Mouse (Mus musculus) limb, embryonic 13.5 days (tissue): ENCODE measurements around the gene Olfr577. TPM values are rescaled to one million over a fixed set of nuclear protein-coding genes. Genes with fewer than 3 reads are reported as not detected.

Experiments used
- ATAC-seq: fragments of 200-750 bp; cut with Nextera tagmentation; 2 replicates; pipeline ENCODE4 v1.8.0; 2017; ENCODE audit warnings: low read depth, moderate number of reproducible peaks, moderate TSS enrichment; ENCODE audit not compliant: low FRiP score
- H3K27ac ChIP-seq: fragments of 300-500 bp; sonication (generic); 2 replicates; pipeline ENCODE4 v1.5.1; 2015; ENCODE audit warnings: inconsistent platforms, mild to moderate bottlenecking, moderate library complexity
- H3K27me3 ChIP-seq: fragments of 300-500 bp; sonication (generic); 2 replicates; pipeline ENCODE4 v1.6.1; 2015; ENCODE audit warnings: mild to moderate bottlenecking, inconsistent platforms
- H3K36me3 ChIP-seq: fragments of 300-500 bp; sonication (generic); 2 replicates; pipeline ENCODE4 v1.6.1; 2015; ENCODE audit warnings: inconsistent platforms, mild to moderate bottlenecking, moderate library complexity
- H3K4me1 ChIP-seq: fragments of 300-500 bp; sonication (generic); 2 replicates; pipeline ENCODE4 v1.6.1; 2015; ENCODE audit warnings: inconsistent platforms
- H3K4me2 ChIP-seq: fragments of 300-500 bp; sonication (generic); replicated peaks from 2 replicates; pipeline ENCODE4 v1.6.1; 2015; ENCODE audit warnings: inconsistent platforms, mild to moderate bottlenecking, moderate library complexity
- H3K4me3 ChIP-seq: fragments of 300-500 bp; sonication (generic); 2 replicates; pipeline ENCODE4 v1.5.1; 2015; ENCODE audit warnings: moderate library complexity, mild to moderate bottlenecking, inconsistent platforms
- H3K9ac ChIP-seq: fragments of 300-500 bp; sonication (generic); 2 replicates; pipeline ENCODE4 v1.6.1; 2015; ENCODE audit warnings: mild to moderate bottlenecking, inconsistent platforms
- H3K9me3 ChIP-seq: fragments of 300-500 bp; sonication (generic); 2 replicates; pipeline ENCODE4 v1.6.1; 2016; ENCODE audit warnings: inconsistent platforms
- WGBS: fragments of 180-500 bp; shearing (Covaris S2); methylation state at CpG from one replicate; pipeline ENCODE4 v1.1.7; 2015; 5-methylcytosine and 5-hydroxymethylcytosine counted together
- polyA plus RNA-seq: library from polyadenylated mRNA; unstranded; fragments of >200 nt; fragmentation: Nextera tagmentation; extraction: Ambion mirVana; gene quantifications from 2 replicates; pipeline ENCODE4 v1.2.1, GENCODE M21; 2015

The Olfr577 gene
- not detected in 2 replicates for polyA plus RNA-seq

DNA sequence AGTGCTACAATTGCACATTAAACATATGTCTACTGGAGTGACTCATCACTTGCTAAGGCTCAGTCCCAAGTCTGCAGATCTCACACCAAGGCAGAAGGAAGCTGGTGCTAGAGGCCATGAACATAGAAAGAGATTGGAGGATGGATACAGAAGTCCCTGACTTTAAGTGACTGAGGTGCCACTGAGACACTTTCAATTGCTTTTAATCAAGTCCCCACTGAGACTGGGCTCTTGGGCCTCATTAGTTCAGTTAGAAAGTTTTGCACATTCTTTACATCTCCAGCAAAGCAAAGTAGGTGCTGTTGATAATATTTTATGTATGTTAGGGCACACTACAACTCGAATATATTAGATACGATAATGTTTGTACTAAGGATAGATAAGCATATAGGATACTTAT lies at the start of gene Olfr577:
Olfr577 (minus strand) TSS at position 101 of the 400 bp plus-strand sequence.
- ATAC-seq, result no peak
- Histone ChIP-seq H3K9ac (no peak within 1 kb of the TSS), H3K27ac (no peak within 1 kb of the TSS), H3K4me3 (no peak within 1 kb of the TSS), H3K4me2 (no peak within 1 kb of the TSS), H3K4me1 (no peaks in the 10 kb centered on the region), H3K36me3 (no peaks in the 10 kb centered on the region), H3K9me3 (0 out of 2 replicates have a peak, but pooled peaks cover 3% of the 10 kb centered on the region), H3K27me3 (no peaks in the 10 kb centered on the region)
- 79% methylated on average over 2 of the region's 2 CpGs for WGBS

GRCm38 (mm10) chr7:102989224-102989623 lies 13.5 kb upstream of the Olfr577 start, which contains the start of gene Olfr578:
TSS of gene Olfr578 (minus strand) at chr7:102989324.
- no peaks in the 10 kb centered on the region for H3K4me1 ChIP-seq
- H3K4me3 ChIP-seq, result no peak within 1 kb of the TSS
- WGBS, result 76% methylated on average over 3 of the region's 3 CpGs
- no peak within 1 kb of the TSS for H3K9ac ChIP-seq
- H3K27me3 ChIP-seq, result no peaks in the 10 kb centered on the region
- H3K4me2 ChIP-seq, result no peak within 1 kb of the TSS
- no peak within 1 kb of the TSS for H3K27ac ChIP-seq
- no peak for ATAC-seq
- no peaks in the 10 kb centered on the region for H3K9me3 ChIP-seq
- no peaks in the 10 kb centered on the region for H3K36me3 ChIP-seq

DNA sequence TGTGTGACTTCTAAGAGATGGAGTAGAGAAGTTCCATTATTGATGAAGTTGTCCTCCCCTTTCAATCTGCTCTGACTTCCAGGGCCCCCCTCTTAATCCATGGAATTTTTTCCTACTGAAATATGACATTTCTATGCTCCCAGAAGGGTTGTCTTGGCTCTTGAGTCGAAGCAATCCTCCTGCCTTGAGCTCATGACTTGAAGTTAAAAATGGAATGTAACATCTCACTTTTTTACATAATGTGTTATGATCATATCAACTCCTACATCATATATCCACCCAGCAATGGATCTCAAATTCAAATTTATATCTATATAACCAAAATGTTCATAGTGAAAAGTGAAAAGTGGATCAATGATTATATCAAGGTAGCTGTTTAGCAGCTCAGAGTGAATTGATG lies 1.3 kb downstream of the Olfr577 start:
- WGBS, result 42% methylated on average over 1 of the region's 1 CpGs
- H3K9me3 ChIP-seq, result 0 out of 2 replicates have a peak, but pooled peaks cover 3% of the 10 kb centered on the region
- ATAC-seq, result no peak
- H3K4me1 ChIP-seq, result no peaks in the 10 kb centered on the region
- no peak overlapping the region for H3K4me3 ChIP-seq
- H3K4me2 ChIP-seq, result no peak overlapping the region
- no peak overlapping the region for H3K9ac ChIP-seq
- H3K36me3 ChIP-seq, result no peaks in the 10 kb centered on the region
- no peaks in the 10 kb centered on the region for H3K27me3 ChIP-seq
- H3K27ac ChIP-seq, result no peak overlapping the region

DNA sequence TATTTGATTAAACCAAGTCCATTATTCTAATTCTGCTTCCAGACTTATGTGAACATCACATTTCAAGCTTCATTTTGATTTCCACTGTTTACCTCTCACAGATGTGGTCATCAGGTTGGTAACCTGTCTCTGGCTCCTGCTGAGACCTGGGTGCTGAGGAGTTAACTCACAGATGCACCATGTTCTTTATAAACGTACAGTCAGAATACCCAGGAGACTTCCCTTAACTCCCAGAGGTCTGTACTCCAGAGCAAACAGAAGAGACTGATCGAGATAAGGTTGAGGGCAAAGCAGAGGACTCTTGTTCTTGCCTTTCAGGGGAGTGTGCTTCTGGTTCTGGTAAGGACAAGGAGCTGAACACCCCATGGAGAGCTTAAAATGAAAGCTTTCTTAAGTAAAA lies 13.4 kb downstream of the Olfr577 start, which contains the start of gene Olfr576:
Olfr576 (plus strand) TSS at position 301 of the 400 bp plus-strand sequence.
- Histone ChIP-seq H3K4me3 (no peak within 1 kb of the TSS), H3K36me3 (no peaks in the 10 kb centered on the region), H3K9ac (no peak within 1 kb of the TSS), H3K4me2 (no peak within 1 kb of the TSS), H3K9me3 (no peaks in the 10 kb centered on the region), H3K4me1 (no peaks in the 10 kb centered on the region), H3K27ac (no peak within 1 kb of the TSS), H3K27me3 (no peaks in the 10 kb centered on the region)
- ATAC-seq, result no peak
- WGBS, result 55% methylated on average over 2 of the region's 2 CpGs

DNA sequence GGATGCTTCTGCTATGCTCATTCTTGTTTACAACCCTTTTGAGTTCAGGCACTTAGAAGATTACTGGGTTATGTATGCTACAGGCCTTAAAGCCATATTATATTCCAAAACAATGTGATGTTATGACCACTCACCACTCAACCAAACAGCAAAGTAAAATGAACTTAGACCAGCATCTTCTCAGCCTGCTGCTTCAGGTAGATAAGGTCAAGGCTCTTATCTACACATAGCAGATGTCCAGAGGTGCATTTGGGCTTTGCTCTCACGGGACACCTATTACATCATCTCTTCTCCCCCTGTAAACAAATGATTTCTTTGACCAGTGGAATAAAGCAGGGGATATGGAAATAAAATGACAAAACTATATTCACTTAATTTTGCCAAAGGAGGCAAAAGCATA lies 17.1 kb downstream of the Olfr577 start, which contains the start of gene Olfr575:
Olfr575 (minus strand) TSS at position 183 of the 400 bp plus-strand sequence.
- no peak within 1 kb of the TSS for H3K4me2 ChIP-seq
- H3K27ac ChIP-seq, result no peak within 1 kb of the TSS
- ATAC-seq, result no peak; the same call in 1 of the 2 replicates
- H3K36me3 ChIP-seq, result no peaks in the 10 kb centered on the region
- H3K4me1 ChIP-seq, result no peaks in the 10 kb centered on the region
- no peak within 1 kb of the TSS for H3K4me3 ChIP-seq
- no peaks in the 10 kb centered on the region for H3K9me3 ChIP-seq
- H3K9ac ChIP-seq, result no peak within 1 kb of the TSS
- no peaks in the 10 kb centered on the region for H3K27me3 ChIP-seq
- 70% methylated on average over 1 of the region's 1 CpGs for WGBS

GRCm38 (mm10) chr7:102958137-102958536 lies 17.6 kb downstream of the Olfr577 start:
- 73% methylated on average over 3 of the region's 3 CpGs for WGBS
- ATAC-seq, result no peak
- no peak overlapping the region for H3K9ac ChIP-seq
- H3K4me2 ChIP-seq, result no peak overlapping the region
- no peaks in the 10 kb centered on the region for H3K27me3 ChIP-seq
- H3K4me1 ChIP-seq, result no peaks in the 10 kb centered on the region
- H3K36me3 ChIP-seq, result no peaks in the 10 kb centered on the region
- H3K9me3 ChIP-seq, result no peaks in the 10 kb centered on the region
- no peak overlapping the region for H3K27ac ChIP-seq
- no peak overlapping the region for H3K4me3 ChIP-seq

DNA sequence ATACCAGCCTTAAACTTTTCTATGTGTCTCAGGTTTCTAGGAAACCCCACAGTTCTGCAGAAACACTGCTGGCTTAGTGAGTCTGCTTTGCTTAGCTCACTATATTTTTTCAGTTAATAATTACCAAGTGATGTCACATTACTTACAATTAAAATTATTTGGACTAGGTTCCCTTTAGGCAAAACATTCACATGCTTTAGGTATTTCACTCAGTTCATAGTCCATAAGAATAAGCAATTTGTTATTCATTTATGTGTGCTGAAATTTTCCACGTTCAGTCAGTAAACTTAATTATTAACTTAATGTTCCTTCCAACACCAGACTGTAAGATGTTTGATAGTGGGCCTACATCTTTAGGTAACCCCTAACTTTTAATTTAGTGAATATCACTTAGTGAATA lies 25.0 kb downstream of the Olfr577 start:
- Histone ChIP-seq H3K9ac (no peak overlapping the region), H3K27ac (no peak overlapping the region), H3K4me3 (no peak overlapping the region), H3K4me2 (no peak overlapping the region), H3K36me3 (no peaks in the 10 kb centered on the region), H3K27me3 (no peaks in the 10 kb centered on the region), H3K9me3 (no peaks in the 10 kb centered on the region), H3K4me1 (no peaks in the 10 kb centered on the region)
- 49% methylated on average over 1 of the region's 1 CpGs for WGBS
- no peak for ATAC-seq

GRCm38 (mm10) chr7:102948167-102948566 lies 27.6 kb downstream of the Olfr577 start, which contains the start of gene Olfr574:
TSS of gene Olfr574 (plus strand) at chr7:102948467.
- Histone ChIP-seq H3K4me2 (no peak within 1 kb of the TSS), H3K36me3 (no peaks in the 10 kb centered on the region), H3K9ac (no peak within 1 kb of the TSS), H3K4me3 (no peak within 1 kb of the TSS), H3K4me1 (no peaks in the 10 kb centered on the region), H3K9me3 (no peaks in the 10 kb centered on the region), H3K27me3 (no peaks in the 10 kb centered on the region), H3K27ac (no peak within 1 kb of the TSS)
- 97% methylated on average over 1 of the region's 1 CpGs for WGBS
- ATAC-seq, result no peak

- Histone ChIP-seq H3K27ac (no peak overlapping the region), H3K36me3 (no peaks in the 10 kb centered on the region), H3K4me2 (no peak overlapping the region), H3K4me1 (no peaks in the 10 kb centered on the region), H3K9me3 (no peaks in the 10 kb centered on the region), H3K4me3 (no peak overlapping the region), H3K9ac (no peak overlapping the region), H3K27me3 (no peaks in the 10 kb centered on the region)
- 79% methylated on average over 1 of the region's 1 CpGs for WGBS
- ATAC-seq, result no peak
These were observed 32.3 kb downstream of the Olfr577 start for GRCm38 (mm10) chr7:102943417-102943816.

GRCm38 (mm10) chr7:102942475-102942874 lies 33.3 kb downstream of the Olfr577 start, which contains the start of gene Olfr573-ps1:
TSS of gene Olfr573-ps1 (minus strand) at chr7:102942575.
- Histone ChIP-seq H3K36me3 (no peaks in the 10 kb centered on the region), H3K4me2 (no peak within 1 kb of the TSS), H3K27ac (no peak within 1 kb of the TSS), H3K9ac (no peak within 1 kb of the TSS), H3K27me3 (no peaks in the 10 kb centered on the region), H3K4me3 (no peak within 1 kb of the TSS), H3K4me1 (no peaks in the 10 kb centered on the region), H3K9me3 (no peaks in the 10 kb centered on the region)
- no peak for ATAC-seq
- 84% methylated on average over 2 of the region's 2 CpGs for WGBS

GRCm38 (mm10) chr7:102927105-102927504 lies 48.6 kb downstream of the Olfr577 start:
- H3K27ac ChIP-seq, result no peak overlapping the region
- no peak overlapping the region for H3K4me3 ChIP-seq
- no peak overlapping the region for H3K9ac ChIP-seq
- ATAC-seq, result no peak
- H3K4me1 ChIP-seq, result no peaks in the 10 kb centered on the region
- H3K9me3 ChIP-seq, result no peaks in the 10 kb centered on the region
- WGBS, result 76% methylated on average over 3 of the region's 3 CpGs
- no peak overlapping the region for H3K4me2 ChIP-seq
- H3K27me3 ChIP-seq, result no peaks in the 10 kb centered on the region
- H3K36me3 ChIP-seq, result no peaks in the 10 kb centered on the region

DNA sequence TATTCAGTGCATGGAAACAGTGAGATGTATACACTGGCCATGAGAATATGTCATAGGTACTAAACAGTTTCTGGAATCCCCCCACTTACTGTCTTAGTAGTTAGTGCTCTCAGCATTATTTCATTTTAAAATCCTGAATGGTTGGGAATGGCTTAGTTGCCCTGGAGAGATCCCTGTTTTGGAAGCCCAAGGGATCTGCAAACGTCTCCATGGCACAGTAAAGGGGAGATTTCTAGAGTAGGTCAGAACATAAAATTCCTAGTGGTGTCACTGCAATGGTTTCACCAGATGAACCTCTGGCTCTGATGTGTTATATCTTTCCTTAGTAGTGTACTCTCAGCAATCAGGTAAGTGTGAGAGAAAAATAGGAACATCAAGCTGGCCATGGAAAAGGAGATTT lies 51.6 kb downstream of the Olfr577 start, which contains the start of gene Olfr572:
Olfr572 (plus strand) TSS at position 301 of the 400 bp plus-strand sequence.
- ATAC-seq, result no peak
- Histone ChIP-seq H3K4me1 (no peaks in the 10 kb centered on the region), H3K27me3 (no peaks in the 10 kb centered on the region), H3K9ac (no peak within 1 kb of the TSS), H3K4me3 (no peak within 1 kb of the TSS), H3K9me3 (no peaks in the 10 kb centered on the region), H3K4me2 (no peak within 1 kb of the TSS), H3K36me3 (no peaks in the 10 kb centered on the region), H3K27ac (no peak within 1 kb of the TSS)
- WGBS, result 61% methylated on average over 1 of the region's 1 CpGs
